Mouse (Mus musculus) large intestine, adult 2 months (tissue): Measurements from ENCODE around the gene 4933427D14Rik. TPM values are rescaled to one million over a fixed set of nuclear protein-coding genes. Genes with fewer than 3 reads are reported as not detected.

Source experiments
- DNase-seq: peaks from one replicate; pipeline ENCODE4 v3.0.0-alpha.2; 2012; ENCODE audit warnings: low read depth, low spot score
- WGBS: fragments of 180-500 bp; shearing (Covaris S2); methylation state at CpG from one replicate; pipeline ENCODE4 v1.1.7; 2018; 5-methylcytosine and 5-hydroxymethylcytosine counted together
- polyA plus RNA-seq: library from polyadenylated mRNA; depleted of rRNA; stranded (reverse); fragments of >200 nt; gene quantifications from 2 replicates; pipeline ENCODE4 v1.2.3, GENCODE M21; 2012

The 4933427D14Rik gene
- polyA plus RNA-seq, 1 experiment, result 3.6 TPM

DNA sequence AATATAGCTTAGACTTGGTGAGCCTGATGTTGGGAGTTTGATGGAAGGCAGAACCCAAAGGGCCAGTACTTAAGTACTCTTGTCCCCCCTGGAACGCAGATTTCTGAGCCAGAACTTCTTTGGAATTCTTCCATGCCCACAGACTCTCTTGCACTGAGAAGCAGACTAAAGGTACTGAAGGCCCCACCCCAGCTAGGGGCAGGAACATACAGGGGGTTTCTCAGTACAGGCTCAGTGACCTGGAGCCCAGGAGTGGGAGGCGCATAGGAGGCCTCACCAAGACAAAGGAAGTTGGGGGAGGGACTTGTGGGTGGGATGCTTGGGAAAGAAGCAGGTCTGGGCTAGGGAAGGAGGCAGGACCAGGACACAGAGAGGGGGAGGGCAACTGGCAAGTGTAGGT, 56.1 kb downstream of the 4933427D14Rik start:
- DNase-seq, result no peak
- 75% methylated on average over 2 of the region's 2 CpGs for WGBS

DNA sequence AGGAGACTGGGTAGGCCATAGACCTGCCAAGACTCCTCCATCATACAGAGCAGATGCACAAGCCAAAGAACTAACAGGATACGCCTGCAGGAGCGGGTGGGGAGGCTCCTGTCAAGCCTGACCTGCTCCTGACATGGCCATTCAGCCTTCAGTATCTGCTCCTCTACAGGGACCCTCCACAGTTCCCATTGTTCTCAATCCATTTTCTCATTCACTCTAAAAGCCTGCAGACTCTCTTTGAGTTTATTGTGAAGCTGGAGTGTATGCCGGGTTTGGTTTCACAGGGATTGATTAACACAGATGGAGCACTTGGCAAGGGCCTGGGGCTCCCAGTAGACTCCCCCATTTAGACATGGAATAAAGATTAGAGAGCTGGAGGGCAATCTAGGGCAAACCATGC, 59.3 kb downstream of the 4933427D14Rik start:
- no peak for DNase-seq
- 80% methylated on average over 3 of the region's 3 CpGs for WGBS

DNA sequence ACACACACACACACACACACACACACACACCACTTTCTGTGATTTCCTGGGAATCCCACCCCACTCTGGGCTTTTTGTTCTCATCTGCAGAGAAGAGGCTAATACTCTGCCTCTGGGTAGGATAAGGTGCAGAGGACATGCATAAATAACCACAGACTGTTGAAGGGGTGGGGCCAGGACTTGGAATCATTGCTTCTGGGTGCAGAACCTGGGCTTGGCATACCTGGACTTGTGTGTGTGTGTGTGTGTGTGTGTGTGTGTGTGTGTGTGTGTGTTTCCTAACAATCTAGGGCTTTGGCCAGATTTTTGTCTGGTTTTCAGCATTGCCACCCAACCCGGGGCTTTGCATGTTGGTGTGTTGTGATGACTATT, 61.4 kb downstream of the 4933427D14Rik start:
- WGBS, result 29% methylated on average over 1 of the region's 1 CpGs

DNA sequence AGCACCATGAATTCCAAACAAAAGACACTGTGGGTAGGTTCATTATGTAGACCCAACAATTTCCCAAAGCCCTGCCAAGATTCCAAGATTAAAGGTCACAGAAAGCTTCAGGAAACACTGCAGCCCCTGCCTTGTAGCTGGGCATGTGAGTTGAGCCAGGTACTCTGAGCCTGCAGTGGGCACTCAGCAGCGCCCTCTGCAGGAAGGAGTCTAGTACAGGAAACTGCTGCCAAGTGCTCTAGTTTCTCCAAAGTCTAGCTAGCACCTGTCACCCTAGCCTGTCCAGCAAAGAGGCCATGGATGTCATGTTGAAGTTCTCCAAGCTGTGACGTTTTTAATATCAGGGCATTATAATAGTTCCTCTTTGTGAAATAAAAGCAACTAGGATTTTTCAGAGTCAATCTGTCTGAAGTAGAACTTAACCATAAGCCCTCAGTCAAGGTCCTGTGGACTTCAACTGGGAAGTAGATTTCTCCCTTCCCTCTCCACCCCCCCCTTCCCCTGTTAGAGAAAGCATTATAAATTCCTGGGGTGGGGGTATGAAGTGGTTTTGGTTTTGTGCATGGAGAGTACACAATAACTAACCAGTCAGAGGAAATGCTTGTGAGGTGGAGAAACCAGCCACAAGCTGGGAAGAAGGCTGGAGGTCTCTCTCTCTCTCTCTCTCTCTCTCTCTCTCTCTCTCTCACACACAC, 61.9 kb downstream of the 4933427D14Rik start:
- 8% methylated on average over 2 of the region's 2 CpGs for WGBS
- DNase-seq, result no peak

More for the DNA sequence above, 61.4 kb downstream of the 4933427D14Rik start:
- DNase-seq, result no peak

DNA sequence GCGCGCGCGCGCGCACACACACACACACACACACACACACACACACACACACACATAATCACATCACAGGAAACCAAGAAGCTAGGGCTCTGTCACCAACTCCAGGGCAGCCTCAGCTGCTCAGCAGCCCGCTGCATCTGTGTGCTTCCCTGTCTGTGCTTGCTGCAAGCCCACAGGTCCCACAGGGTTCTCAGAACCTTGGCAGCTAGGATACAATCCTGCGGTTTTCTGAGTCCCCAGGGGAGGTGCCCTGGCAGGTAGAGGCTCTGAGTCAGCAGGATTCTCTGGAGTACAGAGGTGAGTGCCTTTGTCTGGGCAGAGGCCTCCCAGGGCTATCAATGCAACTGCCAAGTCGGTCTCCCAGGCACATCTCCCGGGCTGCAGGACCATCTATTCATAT, 64.4 kb downstream of the 4933427D14Rik start:
- WGBS, result 39% methylated on average over 10 of the region's 10 CpGs
- no peak for DNase-seq

DNA sequence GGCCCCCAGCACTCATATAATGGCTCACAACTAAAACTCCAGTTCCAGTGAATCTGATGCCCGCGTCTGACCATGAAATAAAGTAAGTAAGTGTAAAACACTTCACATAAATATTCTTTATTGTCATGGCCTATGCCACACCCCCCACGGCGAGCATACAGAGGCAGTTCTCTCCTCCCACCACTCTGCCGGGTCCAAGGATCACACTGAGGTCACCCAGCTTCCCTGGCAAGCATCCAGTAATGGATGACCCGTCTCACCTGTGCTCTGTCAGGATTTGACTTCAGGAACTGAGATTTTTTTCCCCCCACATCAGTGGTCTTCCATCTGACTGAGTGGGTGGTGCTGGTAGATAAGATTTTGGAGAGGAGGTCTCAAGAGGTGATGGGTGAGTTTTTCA, 67.1 kb downstream of the 4933427D14Rik start:
- WGBS, result 18% methylated on average over 6 of the region's 6 CpGs
- DNase-seq, result peak; percentile 61

- no peak for DNase-seq
- WGBS, result 43% methylated on average over 11 of the region's 11 CpGs
Measured at GRCm38 (mm10) chr11:72136231-72136982, 70.9 kb downstream of the 4933427D14Rik start.

DNA sequence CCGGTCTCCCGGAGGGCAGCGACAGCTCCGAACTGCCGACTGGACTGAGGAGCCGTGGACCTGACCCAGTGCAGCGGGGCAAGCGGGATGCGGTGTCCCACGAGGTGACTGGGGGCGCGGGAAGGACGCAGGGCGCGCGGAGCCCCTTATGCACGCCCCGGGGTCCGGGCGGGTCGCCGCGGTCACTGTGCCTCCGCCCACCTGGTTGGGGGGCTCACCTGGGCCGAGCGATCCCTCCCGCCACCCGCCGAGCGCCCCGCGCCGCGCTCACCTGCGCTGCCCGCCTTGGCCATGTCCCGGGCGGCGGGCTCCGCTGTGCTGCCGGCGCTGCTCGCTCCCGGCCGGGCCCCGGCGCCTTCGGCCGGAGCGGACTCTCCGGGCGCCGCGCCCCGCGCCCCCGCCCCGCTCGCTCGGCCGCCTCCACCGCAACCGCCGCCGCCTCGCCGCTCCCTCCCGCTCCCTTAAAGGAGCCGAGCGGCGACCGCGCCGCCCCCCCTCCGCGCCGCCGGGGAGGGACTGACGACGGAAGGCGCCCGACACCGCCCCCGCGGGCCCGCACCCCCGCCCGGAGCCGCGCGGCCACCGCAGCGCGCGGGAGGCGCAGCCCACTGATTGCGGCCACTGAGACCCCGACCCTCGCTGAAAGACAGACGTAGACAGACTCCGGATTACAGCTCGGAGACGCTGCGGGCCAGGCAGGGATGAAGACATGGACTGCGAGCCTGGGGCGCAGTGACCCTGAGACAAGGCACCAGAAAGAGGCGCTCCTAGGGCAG, 71.7 kb downstream of the 4933427D14Rik start, which contains the start of gene Pitpnm3:
Gene Pitpnm3, minus strand, starts transcription at position 396 of the 776 bp plus-strand sequence.
- 1% methylated on average over 83 of the region's 107 CpGs for WGBS
- DNase-seq, result no peak

DNA sequence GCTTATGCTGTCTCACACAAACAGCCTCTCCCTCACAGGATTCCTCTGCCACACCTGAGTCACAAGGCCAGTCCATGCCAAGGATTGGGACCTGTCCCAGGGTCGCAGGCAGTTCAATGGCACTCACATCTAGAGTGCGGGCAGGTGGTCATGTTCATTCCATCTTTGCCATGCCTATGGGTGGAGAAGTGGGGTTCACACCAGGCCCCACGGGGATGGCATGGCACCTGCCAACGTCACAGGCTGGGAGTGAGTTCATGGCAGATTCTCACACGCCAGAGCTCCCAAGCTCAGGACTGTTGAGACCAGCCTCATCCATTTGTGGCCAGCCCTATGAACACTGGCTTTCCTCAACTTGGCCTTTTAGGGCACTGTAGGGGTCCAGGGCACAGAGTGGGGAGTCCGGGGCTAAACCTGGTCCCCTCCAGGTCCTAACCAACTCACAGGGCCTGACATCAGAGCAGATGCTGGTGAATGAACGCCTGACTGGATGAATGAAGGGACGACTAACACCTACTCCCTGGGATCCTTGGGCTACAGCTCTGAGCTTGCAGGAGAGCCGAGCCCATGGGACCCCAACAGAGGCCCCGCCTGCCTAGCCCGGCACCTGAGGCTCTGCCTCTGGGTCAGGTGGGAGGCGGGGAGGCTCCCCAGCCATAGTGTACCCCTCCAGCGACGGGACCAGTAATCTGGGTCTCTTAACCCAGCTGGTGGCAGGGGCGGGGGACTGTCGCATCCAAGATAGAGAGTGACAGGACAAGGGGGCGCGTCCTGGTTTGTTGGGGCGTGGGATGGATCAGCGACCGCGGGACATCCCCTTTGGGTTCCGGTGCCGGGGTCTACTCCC, 72.5 kb downstream of the 4933427D14Rik start:
- WGBS, result 26% methylated on average over 24 of the region's 24 CpGs
- no peak for DNase-seq

- WGBS, result 53% methylated on average over 10 of the region's 10 CpGs
- DNase-seq, result no peak
Measured at GRCm38 (mm10) chr11:72133075-72133474, 74.2 kb downstream of the 4933427D14Rik start.

GRCm38 (mm10) chr11:72132266-72132665, 75.0 kb downstream of the 4933427D14Rik start:
- DNase-seq, result peak; percentile 70
- 0% methylated on average over 3 of the region's 3 CpGs for WGBS

- WGBS, result 84% methylated on average over 1 of the region's 1 CpGs
- DNase-seq, result no peak
Measured at GRCm38 (mm10) chr11:72131697-72132096, 75.6 kb downstream of the 4933427D14Rik start.

GRCm38 (mm10) chr11:72130905-72131304, 76.4 kb downstream of the 4933427D14Rik start:
- no peak for DNase-seq
- 84% methylated on average over 3 of the region's 3 CpGs for WGBS

DNA sequence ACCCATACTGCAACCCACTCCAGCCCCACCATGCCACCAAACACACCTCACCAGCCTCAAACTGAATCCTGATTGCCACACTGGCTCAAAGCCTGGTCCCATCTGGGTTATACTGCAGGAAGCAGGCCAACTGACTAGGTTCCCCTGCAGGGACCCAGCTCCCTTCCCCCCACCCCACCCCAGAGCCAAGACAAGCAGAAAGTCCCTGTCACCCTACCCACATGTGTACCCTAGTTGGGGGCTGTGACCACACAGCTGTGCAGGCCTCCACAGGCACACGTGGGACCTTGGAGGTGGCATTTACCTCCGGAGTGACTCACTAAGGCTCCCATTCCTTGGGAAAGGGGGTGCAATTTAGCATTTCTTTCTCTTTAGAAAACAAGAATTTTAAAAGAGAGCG, 76.8 kb downstream of the 4933427D14Rik start:
- DNase-seq, result no peak
- whole genome bisulfite sequencing, result 56% methylated on average over 3 of the region's 3 CpGs

DNA sequence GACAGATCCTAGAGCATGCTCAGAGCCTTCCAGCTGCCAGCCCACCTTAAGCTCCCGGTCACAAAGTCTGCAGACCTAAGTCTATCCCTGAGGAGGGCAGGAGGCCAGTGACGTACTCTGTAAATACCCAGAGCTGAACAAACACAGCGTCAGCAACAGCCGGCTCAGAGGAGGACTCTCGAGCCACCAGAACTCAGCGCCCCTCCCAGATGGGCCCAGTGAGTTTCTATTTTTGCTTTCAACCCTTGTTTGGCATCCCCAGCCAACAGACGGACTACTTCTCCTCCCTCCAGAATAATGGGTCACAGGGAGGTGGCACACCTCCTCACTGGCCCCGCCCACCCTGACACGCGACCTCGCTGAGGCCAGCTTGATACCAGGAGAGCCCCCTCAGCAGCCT, 77.2 kb downstream of the 4933427D14Rik start:
- DNase-seq, result no peak
- whole genome bisulfite sequencing, result 3% methylated on average over 11 of the region's 11 CpGs

DNA sequence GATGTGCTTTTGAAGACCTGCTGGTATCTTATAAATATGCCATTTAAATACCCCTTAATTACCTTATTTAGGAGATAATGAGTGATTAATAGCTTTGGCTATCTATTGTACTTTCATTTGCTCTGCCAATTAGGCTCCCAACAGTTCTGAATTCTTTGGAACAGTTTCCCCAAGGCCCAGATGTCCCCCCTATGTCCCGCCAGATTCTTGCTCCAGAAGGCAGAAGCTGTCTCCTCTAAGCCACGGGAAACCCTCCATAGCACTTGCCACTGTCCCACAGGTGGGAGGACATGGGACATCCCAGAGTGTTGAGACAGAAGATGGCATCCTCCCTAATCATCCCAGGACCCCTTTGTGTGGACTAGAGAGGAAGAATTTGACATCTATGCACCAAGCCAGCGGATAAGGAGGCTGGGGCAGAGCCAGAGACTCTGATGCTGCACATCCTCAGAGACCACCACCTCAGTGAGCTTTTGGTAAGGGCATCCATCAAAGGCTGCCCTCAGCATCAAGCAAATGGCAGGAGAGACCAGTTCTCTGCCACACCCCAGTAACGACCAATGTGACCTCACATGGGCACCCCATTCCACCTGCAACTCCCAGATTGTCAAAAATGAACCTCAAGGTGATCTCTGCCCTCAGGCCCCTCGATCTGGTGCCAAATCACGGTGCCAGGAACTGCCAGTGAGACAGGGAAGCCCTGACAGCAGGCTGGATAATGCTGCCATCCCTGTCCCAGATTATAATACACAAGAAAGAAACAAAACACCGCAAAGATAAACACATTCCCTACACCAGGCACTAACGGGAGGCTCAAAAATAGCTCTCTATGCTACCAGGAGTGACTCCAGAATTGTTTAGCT, 78.0 kb downstream of the 4933427D14Rik start:
- DNase-seq, result no peak
- 51% methylated on average over 8 of the region's 8 CpGs for WGBS

DNA sequence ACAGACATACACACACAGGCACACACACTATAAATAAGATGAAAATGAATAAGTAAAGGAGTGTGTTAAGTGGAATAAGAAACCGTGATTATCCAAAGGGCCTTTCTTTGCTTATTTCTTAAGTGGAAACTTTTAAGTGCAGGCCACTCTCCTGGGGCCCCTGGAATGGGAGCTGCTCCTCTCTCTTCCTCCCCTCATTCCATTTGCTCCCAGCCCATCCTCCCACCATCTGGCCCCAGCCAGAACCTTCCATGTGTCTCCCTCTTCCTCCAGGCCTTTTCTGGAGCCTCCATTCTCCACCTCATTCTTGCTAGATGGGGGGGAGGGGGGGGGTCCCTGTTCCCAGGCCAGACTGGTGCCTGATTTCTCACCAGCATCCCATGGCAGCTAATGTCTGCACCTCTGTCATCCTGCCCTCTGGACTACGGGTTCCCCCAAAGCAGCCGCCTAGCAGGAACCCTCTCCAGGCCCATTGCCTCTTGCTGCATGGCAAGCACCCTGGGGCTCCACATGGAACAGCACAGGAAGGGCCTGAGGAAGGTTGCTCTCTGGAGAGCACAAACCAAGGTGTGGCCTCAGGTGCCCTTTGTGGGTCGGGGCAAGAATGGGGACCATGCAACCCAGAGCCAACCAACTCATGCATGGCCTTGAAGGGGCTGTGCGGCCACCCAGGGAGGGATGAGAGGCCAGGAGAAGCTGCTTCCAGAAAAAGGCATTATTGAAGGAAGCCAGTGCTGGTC, 79.6 kb downstream of the 4933427D14Rik start:
- WGBS, result 77% methylated on average over 5 of the region's 5 CpGs

GRCm38 (mm10) chr11:72125781-72126180, 81.5 kb downstream of the 4933427D14Rik start:
- no peak for DNase-seq
- 72% methylated on average over 3 of the region's 3 CpGs for WGBS

More for the DNA sequence above, 79.6 kb downstream of the 4933427D14Rik start:
- DNase-seq, result no peak
